Mouse (Mus musculus): ENCODE data around the gene Haus3. TPM values are rescaled to one million over a fixed set of nuclear protein-coding genes. Genes with fewer than 3 reads are reported as not detected.

The Haus3 gene
- polyA plus RNA-seq, 1 experiment from 2014 or later = 25.7 TPM

DNA sequence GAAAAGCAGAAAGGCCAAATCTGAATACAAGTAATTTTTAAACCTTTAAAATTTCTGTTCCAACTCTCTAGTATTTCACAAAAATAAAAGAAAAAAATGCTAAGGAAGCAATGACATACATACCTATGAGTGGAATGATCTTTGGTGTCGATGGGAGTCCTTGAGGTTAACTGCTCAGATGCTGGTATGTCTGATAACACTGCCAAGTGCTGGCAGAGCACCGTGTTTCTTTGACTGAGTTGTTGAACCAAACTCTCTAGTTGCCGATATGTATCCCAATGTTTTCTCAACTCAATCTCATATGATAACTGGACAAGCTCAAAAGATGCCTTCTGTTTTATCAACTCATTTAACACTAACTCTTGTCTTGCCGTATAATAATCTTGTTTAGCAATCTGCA lies 3.5 kb downstream of the Haus3 start:
- WGBS = 72% methylated on average over 4 of the region's 4 CpGs

DNA sequence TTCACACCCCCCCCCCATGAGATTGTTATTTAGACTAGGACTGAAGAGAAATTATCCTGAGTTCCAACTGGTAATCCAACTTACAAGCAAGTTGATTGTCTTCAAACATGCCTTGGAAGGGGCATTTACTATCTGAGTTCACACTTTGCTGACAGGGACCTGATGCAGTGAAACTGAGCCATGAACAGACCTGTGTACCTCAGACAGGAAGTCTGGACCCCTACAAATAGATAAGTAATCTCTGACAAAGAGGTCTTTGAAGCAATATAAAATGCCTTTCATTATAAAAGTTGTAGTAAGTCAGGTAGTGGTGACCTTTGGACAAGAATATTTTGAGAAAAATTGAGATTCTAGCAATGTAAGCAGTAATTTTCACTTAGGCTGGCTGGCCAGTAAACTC lies 20.9 kb downstream of the Haus3 start:
- Histone ChIP-seq H3K27me3 (replicated peaks; ENCODE audit: control insufficient read depth, insufficient read depth, low read length) (no peaks in the 10 kb centered on the region), H3K27ac (ENCODE audit: low read length) (no peak overlapping the region), H3K9ac (ENCODE audit: low read depth, low read length) (no peak overlapping the region), H3K4me1 (ENCODE audit: control insufficient read depth, insufficient read depth, low read length) (no peaks in the 10 kb centered on the region), H3K36me3 (ENCODE audit: control insufficient read depth, insufficient read depth, low read length) (no peaks in the 10 kb centered on the region), H3K9me3 (ENCODE audit: control insufficient read depth, low read length) (no peaks in the 10 kb centered on the region), H3K4me3 (ENCODE audit: low read length) (no peak overlapping the region), H3K4me2 (ENCODE audit: low read depth, low read length) (no peak overlapping the region)
- no peak for ATAC-seq

More for the DNA sequence above, 3.5 kb downstream of the Haus3 start:
- H3K4me1 ChIP-seq (ENCODE audit: control insufficient read depth, insufficient read depth, low read length) = peaks cover 8% of the 10 kb centered on the region
- H3K27me3 ChIP-seq (replicated peaks; ENCODE audit: control insufficient read depth, insufficient read depth, low read length) = no peaks in the 10 kb centered on the region
- H3K36me3 ChIP-seq (ENCODE audit: control insufficient read depth, insufficient read depth, low read length) = 0 out of 2 replicates have a peak, but pooled peaks cover 3% of the 10 kb centered on the region
- H3K4me3 ChIP-seq (ENCODE audit: low read length) = no peak overlapping the region
- H3K9ac ChIP-seq (ENCODE audit: low read depth, low read length) = no peak overlapping the region
- H3K27ac ChIP-seq (ENCODE audit: low read length) = no peak overlapping the region
- H3K9me3 ChIP-seq (ENCODE audit: control insufficient read depth, low read length) = no peaks in the 10 kb centered on the region
- no peak for ATAC-seq
- no peak overlapping the region for H3K4me2 ChIP-seq (ENCODE audit: low read depth, low read length)

DNA sequence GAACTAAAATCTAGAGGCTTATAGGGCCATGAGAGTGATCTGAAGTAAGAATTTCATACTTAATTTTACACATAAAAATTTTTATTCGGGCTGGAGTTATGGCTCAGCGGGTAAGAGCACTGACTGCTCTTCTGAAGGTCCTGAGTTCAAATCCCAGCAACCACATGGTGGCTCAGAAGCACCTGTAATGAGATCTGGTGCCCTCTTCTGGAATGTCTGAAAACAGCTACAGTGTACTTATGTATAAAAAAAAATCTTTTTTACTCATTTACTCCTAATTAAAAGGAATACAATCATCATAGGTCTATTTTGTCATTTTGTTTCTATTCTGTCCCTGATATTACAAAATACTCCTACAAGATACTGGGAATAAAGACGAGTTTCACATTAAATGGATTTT lies 21.8 kb downstream of the Haus3 start:
- Histone ChIP-seq H3K9me3 (ENCODE audit: control insufficient read depth, low read length) (no peaks in the 10 kb centered on the region), H3K27me3 (replicated peaks; ENCODE audit: control insufficient read depth, insufficient read depth, low read length) (no peaks in the 10 kb centered on the region), H3K36me3 (ENCODE audit: control insufficient read depth, insufficient read depth, low read length) (no peaks in the 10 kb centered on the region), H3K9ac (ENCODE audit: low read depth, low read length) (no peak overlapping the region), H3K4me1 (ENCODE audit: control insufficient read depth, insufficient read depth, low read length) (no peaks in the 10 kb centered on the region), H3K4me2 (ENCODE audit: low read depth, low read length) (no peak overlapping the region), H3K27ac (ENCODE audit: low read length) (no peak overlapping the region), H3K4me3 (ENCODE audit: low read length) (no peak overlapping the region)
- WGBS = 92% methylated on average over 3 of the region's 3 CpGs
- no peak for ATAC-seq

DNA sequence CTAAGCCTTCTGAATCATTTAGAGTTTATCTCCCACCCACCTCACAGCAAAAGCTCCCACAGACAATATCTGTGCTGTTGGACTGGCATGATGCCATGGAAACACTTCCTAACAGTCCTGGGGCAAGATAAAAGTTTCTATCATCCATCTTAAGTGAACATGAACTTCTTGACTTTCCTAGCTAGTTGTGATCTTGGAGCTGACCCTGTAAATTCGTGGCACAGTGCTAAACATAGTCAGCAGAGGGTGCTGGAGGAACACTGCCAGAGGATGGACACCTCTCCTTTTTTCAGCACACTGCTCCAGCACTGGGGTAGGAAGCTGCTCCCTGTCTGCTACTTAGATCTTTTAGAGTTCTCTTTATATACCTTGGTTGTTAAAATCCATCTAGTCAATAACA lies 29.6 kb downstream of the Haus3 start:
- H3K27ac ChIP-seq (ENCODE audit: low read length) = no peak overlapping the region
- whole genome bisulfite sequencing = 9% methylated on average over 1 of the region's 1 CpGs

DNA sequence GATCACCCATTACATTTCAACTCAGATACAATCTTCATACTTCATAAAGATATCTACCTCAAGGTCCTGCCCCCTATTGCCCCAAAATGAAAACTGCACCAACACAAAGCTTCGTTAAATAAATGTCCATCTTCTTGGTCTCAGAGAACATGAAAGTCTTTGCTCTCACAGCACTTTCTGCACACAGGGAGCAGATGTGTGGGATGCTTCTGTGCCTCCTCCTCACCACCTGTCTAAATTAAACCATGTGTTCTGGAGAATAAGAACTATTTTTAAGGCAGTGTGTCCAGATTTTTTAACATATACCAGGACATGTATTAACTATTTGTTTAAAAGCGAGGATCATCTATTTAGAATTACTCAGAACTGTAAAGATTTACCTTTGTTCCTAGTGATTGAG lies 36.6 kb downstream of the Haus3 start:
- Histone ChIP-seq H3K9me3 (ENCODE audit: control insufficient read depth, low read length) (no peaks in the 10 kb centered on the region), H3K4me1 (ENCODE audit: control insufficient read depth, insufficient read depth, low read length) (no peaks in the 10 kb centered on the region), H3K27me3 (replicated peaks; ENCODE audit: control insufficient read depth, insufficient read depth, low read length) (no peaks in the 10 kb centered on the region), H3K4me2 (ENCODE audit: low read depth, low read length) (no peak overlapping the region), H3K36me3 (ENCODE audit: control insufficient read depth, insufficient read depth, low read length) (no peaks in the 10 kb centered on the region), H3K27ac (ENCODE audit: low read length) (no peak overlapping the region), H3K9ac (ENCODE audit: low read depth, low read length) (no peak overlapping the region), H3K4me3 (ENCODE audit: low read length) (no peak overlapping the region)
- WGBS = 74% methylated on average over 2 of the region's 2 CpGs
- ATAC-seq = no peak

More for the DNA sequence above, 29.6 kb downstream of the Haus3 start:
- no peak for ATAC-seq
- no peaks in the 10 kb centered on the region for H3K36me3 ChIP-seq (ENCODE audit: control insufficient read depth, insufficient read depth, low read length)
- H3K4me1 ChIP-seq (ENCODE audit: control insufficient read depth, insufficient read depth, low read length) = no peaks in the 10 kb centered on the region
- no peak overlapping the region for H3K9ac ChIP-seq (ENCODE audit: low read depth, low read length)
- no peaks in the 10 kb centered on the region for H3K27me3 ChIP-seq (replicated peaks; ENCODE audit: control insufficient read depth, insufficient read depth, low read length)
- H3K4me2 ChIP-seq (ENCODE audit: low read depth, low read length) = no peak overlapping the region
- no peaks in the 10 kb centered on the region for H3K9me3 ChIP-seq (ENCODE audit: control insufficient read depth, low read length)
- H3K4me3 ChIP-seq (ENCODE audit: low read length) = no peak overlapping the region

DNA sequence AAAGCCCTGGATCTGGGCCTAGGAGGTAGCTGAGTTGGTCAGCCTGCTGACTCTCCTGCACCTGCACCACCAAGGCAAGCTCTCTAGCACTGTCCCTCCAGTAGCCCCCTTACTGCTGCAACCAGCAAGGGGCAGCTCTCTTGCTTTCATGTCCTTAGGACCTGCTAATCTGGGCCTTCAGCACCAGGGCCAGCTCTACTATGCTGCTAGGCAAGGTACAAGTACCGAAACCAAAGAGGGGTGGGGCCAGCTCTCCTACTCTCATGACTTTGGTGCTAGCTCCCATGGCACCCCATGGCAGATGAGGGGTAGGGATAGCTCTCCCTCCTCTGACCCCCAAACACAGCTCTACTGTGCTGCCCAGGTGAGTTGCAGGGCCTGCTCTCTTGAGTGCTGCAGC lies 45.2 kb downstream of the Haus3 start:
- WGBS = 7% methylated on average over 1 of the region's 1 CpGs
- H3K4me2 ChIP-seq (ENCODE audit: low read depth, low read length) = no peak overlapping the region
- H3K36me3 ChIP-seq (ENCODE audit: control insufficient read depth, insufficient read depth, low read length) = no peaks in the 10 kb centered on the region
- H3K4me1 ChIP-seq (ENCODE audit: control insufficient read depth, insufficient read depth, low read length) = no peaks in the 10 kb centered on the region
- H3K9ac ChIP-seq (ENCODE audit: low read depth, low read length) = no peak overlapping the region
- no peak overlapping the region for H3K4me3 ChIP-seq (ENCODE audit: low read length)
- no peak overlapping the region for H3K27ac ChIP-seq (ENCODE audit: low read length)
- H3K9me3 ChIP-seq (ENCODE audit: control insufficient read depth, low read length) = no peaks in the 10 kb centered on the region
- ATAC-seq = no peak
- H3K27me3 ChIP-seq (replicated peaks; ENCODE audit: control insufficient read depth, insufficient read depth, low read length) = no peaks in the 10 kb centered on the region

DNA sequence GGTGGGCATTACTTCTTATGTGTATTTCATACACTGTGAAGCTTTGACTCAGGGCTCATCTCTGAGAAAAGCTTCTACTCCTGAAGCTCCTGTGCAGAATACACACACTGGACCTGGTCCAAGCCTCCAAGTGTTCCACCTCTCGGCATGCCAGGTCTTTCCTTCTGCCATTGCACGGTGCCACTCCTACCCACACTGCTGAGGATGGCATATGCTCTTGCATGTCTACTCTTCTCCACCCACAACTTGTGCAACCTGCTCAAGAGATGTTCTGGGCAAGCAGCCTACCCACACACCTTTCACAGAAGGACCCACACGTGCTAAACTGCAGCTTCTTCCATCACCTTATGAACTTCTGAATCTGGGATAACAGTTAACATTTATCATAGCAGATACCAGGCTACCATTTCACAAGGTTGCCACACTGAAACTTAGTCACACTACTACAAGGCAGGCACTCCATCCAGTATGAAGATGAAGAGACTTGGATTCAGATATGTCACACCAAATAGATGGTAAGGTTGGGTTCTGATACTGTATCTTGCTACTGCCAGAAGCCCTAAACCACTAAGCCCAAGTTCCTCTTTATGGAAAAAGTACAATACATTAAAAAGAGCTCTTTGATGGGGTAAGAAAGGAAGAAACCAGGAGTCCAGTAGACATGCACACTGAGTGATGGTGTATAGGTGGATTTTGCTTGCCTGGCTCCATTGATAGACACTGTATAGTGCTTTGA lies 50.0 kb downstream of the Haus3 start:
- H3K9ac ChIP-seq (ENCODE audit: low read depth, low read length) = no peak overlapping the region
- no peak overlapping the region for H3K4me3 ChIP-seq (ENCODE audit: low read length)
- H3K36me3 ChIP-seq (ENCODE audit: control insufficient read depth, insufficient read depth, low read length) = no peaks in the 10 kb centered on the region
- no peaks in the 10 kb centered on the region for H3K9me3 ChIP-seq (ENCODE audit: control insufficient read depth, low read length)
- H3K27ac ChIP-seq (ENCODE audit: low read length) = no peak overlapping the region
- H3K4me1 ChIP-seq (ENCODE audit: control insufficient read depth, insufficient read depth, low read length) = no peaks in the 10 kb centered on the region
- no peak overlapping the region for H3K4me2 ChIP-seq (ENCODE audit: low read depth, low read length)
- no peaks in the 10 kb centered on the region for H3K27me3 ChIP-seq (replicated peaks; ENCODE audit: control insufficient read depth, insufficient read depth, low read length)
- ATAC-seq = no peak
- 69% methylated on average over 3 of the region's 3 CpGs for WGBS

DNA sequence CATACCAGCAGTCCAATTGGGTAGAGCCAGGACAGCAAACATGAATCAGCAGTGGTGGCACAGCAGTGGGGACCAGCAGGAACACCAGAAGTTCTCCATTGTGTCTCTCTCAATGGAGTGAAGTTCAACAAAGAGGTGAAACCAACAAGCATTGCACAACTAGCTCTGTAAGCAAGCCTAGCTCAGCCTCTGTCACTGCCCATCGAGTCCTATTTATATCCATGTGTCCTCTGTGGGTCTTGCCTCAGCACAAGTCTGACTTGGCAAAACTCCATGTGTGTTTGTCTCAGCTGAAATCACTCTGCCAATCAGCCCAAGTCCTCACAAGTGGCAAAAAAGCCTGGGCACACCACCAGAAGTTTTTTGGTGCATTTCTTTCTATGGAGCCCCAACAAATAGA lies 63.6 kb downstream of the Haus3 start:
- no peak overlapping the region for H3K9ac ChIP-seq (ENCODE audit: low read depth, low read length)
- 79% methylated on average over 1 of the region's 1 CpGs for WGBS
- ATAC-seq = no peak
- H3K36me3 ChIP-seq (ENCODE audit: control insufficient read depth, insufficient read depth, low read length) = no peaks in the 10 kb centered on the region
- H3K9me3 ChIP-seq (ENCODE audit: control insufficient read depth, low read length) = no peaks in the 10 kb centered on the region
- no peak overlapping the region for H3K4me3 ChIP-seq (ENCODE audit: low read length)
- no peaks in the 10 kb centered on the region for H3K4me1 ChIP-seq (ENCODE audit: control insufficient read depth, insufficient read depth, low read length)
- H3K27ac ChIP-seq (ENCODE audit: low read length) = no peak overlapping the region
- H3K27me3 ChIP-seq (replicated peaks; ENCODE audit: control insufficient read depth, insufficient read depth, low read length) = no peaks in the 10 kb centered on the region
- H3K4me2 ChIP-seq (ENCODE audit: low read depth, low read length) = no peak overlapping the region
